Mouse (Mus musculus): ENCODE data around the gene Hdac4. TPM values are rescaled to one million over a fixed set of nuclear protein-coding genes. Genes with fewer than 3 reads are reported as not detected.

Gene Hdac4
- polyA plus RNA-seq, 1 experiment from 2014 or later, result 20.8 TPM

- Histone ChIP-seq H3K36me3 (replicated peaks) (peaks cover 9% of the 10 kb centered on the region; the same call in 1 of the 2 replicates), H3K27ac (replicated peaks) (no peak overlapping the region), H3K4me1 (peaks cover 52% of the 10 kb centered on the region), H3K4me3 (no peak overlapping the region), H3K27me3 (replicated peaks; ENCODE audit: low read depth, poor library complexity, severe bottlenecking) (no peaks in the 10 kb centered on the region), H3K9me3 (no peaks in the 10 kb centered on the region)
- 85% methylated on average over 6 of the region's 6 CpGs for WGBS
- no peak for DNase-seq (ENCODE audit: low spot score)
These were observed 20.2 kb downstream of the Hdac4 start for GRCm38 (mm10) chr1:92175266-92175665.

DNA sequence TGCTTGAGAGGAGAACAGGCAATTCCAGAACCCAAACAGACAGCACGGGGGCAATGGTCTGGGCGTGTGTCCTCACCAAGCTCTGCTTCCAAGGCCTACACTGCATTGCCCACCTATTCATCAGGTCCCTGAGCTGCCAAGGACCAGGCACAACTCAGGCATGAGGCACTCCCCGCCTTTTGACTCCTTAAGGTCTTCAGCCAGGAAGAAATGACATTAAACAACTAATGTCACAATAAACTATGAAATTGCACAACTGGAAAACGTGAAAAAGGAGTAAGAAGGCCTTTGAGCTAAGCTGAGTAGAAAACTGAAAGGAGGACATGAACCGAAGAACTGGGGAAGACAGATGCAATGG lies 20.6 kb downstream of the Hdac4 start:
- H3K36me3 ChIP-seq (replicated peaks), result peaks cover 9% of the 10 kb centered on the region; the same call in 1 of the 2 replicates
- H3K27me3 ChIP-seq (replicated peaks; ENCODE audit: low read depth, poor library complexity, severe bottlenecking), result no peaks in the 10 kb centered on the region
- peaks cover 55% of the 10 kb centered on the region for H3K4me1 ChIP-seq
- 85% methylated on average over 5 of the region's 5 CpGs for WGBS
- DNase-seq (ENCODE audit: low spot score), result no peak
- no peak overlapping the region for H3K4me3 ChIP-seq
- no peak overlapping the region for H3K27ac ChIP-seq (replicated peaks)
- no peaks in the 10 kb centered on the region for H3K9me3 ChIP-seq

GRCm38 (mm10) chr1:92174251-92174897 lies 21.1 kb downstream of the Hdac4 start:
- DNase-seq (ENCODE audit: low spot score), result no peak
- 79% methylated on average over 3 of the region's 3 CpGs for WGBS

DNA sequence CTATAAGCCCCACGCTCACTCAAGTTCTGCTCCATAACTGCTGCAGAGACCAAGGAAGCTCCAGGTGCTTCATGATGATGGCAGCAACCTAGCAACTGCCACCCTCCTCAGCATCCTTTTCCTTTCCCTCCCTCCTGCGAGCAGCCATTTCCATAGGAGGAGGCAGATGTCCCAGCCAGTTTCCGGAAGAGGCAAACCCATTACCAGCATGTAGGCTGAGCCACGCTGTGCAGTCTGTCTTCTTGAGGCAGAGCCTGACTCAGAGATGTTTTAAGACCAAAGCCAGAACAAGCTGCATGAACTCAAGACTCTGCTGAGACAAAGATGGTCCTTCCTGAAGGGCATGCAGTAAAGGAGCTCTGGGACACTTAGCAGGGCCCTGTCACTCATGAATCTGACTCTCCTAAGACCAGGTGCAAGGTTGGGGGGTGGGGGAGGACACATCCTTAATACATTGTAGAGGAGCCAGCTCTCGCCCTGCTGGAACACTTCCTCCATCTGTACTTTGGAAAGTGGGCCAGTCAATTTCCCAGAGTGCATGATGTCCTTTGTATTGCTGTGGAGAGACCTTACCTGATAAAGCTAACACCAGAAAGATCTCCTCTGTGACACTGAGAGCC lies 24.8 kb downstream of the Hdac4 start:
- DNase-seq (ENCODE audit: low spot score), result no peak
- WGBS, result 86% methylated on average over 5 of the region's 5 CpGs
- Histone ChIP-seq H3K27me3 (replicated peaks; ENCODE audit: low read depth, poor library complexity, severe bottlenecking) (no peaks in the 10 kb centered on the region), H3K36me3 (replicated peaks) (peaks cover 9% of the 10 kb centered on the region; the same call in 1 of the 2 replicates), H3K9me3 (no peaks in the 10 kb centered on the region), H3K4me1 (peaks cover 60% of the 10 kb centered on the region), H3K27ac (replicated peaks) (no peak overlapping the region), H3K4me3 (no peak overlapping the region)

More at GRCm38 (mm10) chr1:92174251-92174897, 21.1 kb downstream of the Hdac4 start:
- no peak overlapping the region for H3K27ac ChIP-seq (replicated peaks)
- H3K36me3 ChIP-seq (replicated peaks), result peaks cover 9% of the 10 kb centered on the region; the same call in 1 of the 2 replicates
- no peaks in the 10 kb centered on the region for H3K9me3 ChIP-seq
- no peaks in the 10 kb centered on the region for H3K27me3 ChIP-seq (replicated peaks; ENCODE audit: low read depth, poor library complexity, severe bottlenecking)
- H3K4me3 ChIP-seq, result no peak overlapping the region
- peaks cover 60% of the 10 kb centered on the region for H3K4me1 ChIP-seq

DNA sequence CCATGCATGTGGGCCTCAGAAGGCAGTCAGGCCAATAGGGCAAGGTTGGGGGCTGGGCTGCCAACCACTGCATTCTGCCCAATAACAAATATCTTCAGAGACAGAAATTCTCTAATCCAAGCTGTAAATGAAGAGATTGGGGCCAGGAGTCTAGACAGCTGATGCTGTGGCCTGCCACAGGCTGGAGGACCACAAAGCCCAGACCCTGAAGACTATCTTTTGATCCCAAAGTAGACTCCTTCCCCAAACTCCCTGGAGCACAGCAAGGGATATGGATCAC lies 25.8 kb downstream of the Hdac4 start:
- H3K36me3 ChIP-seq (replicated peaks), result peaks cover 9% of the 10 kb centered on the region; the same call in 1 of the 2 replicates
- no peaks in the 10 kb centered on the region for H3K9me3 ChIP-seq
- H3K4me3 ChIP-seq, result no peak overlapping the region
- peaks cover 53% of the 10 kb centered on the region for H3K4me1 ChIP-seq
- H3K27ac ChIP-seq (replicated peaks), result no peak overlapping the region
- no peak for DNase-seq (ENCODE audit: low spot score)
- H3K27me3 ChIP-seq (replicated peaks; ENCODE audit: low read depth, poor library complexity, severe bottlenecking), result no peaks in the 10 kb centered on the region

- Histone ChIP-seq H3K27ac (replicated peaks) (no peak overlapping the region), H3K36me3 (replicated peaks) (peaks cover 9% of the 10 kb centered on the region; the same call in 1 of the 2 replicates), H3K9me3 (no peaks in the 10 kb centered on the region), H3K4me3 (no peak overlapping the region), H3K4me1 (peaks cover 51% of the 10 kb centered on the region), H3K27me3 (replicated peaks; ENCODE audit: low read depth, poor library complexity, severe bottlenecking) (no peaks in the 10 kb centered on the region)
- no peak for DNase-seq (ENCODE audit: low spot score)
- WGBS, result 88% methylated on average over 4 of the region's 4 CpGs
These were observed 26.4 kb downstream of the Hdac4 start for GRCm38 (mm10) chr1:92168900-92169775.

- 92% methylated on average over 1 of the region's 1 CpGs for WGBS
- no peak for DNase-seq (ENCODE audit: low spot score)
These were observed 31.6 kb downstream of the Hdac4 start for GRCm38 (mm10) chr1:92163932-92164331.

GRCm38 (mm10) chr1:92159804-92160203 lies 35.7 kb downstream of the Hdac4 start:
- WGBS, result 89% methylated on average over 4 of the region's 4 CpGs
- no peak overlapping the region for H3K4me3 ChIP-seq
- H3K4me1 ChIP-seq, result no peaks in the 10 kb centered on the region

More at GRCm38 (mm10) chr1:92163932-92164331, 31.6 kb downstream of the Hdac4 start:
- Histone ChIP-seq H3K4me1 (peaks cover 21% of the 10 kb centered on the region), H3K27me3 (replicated peaks; ENCODE audit: low read depth, poor library complexity, severe bottlenecking) (no peaks in the 10 kb centered on the region), H3K36me3 (replicated peaks) (peaks cover 31% of the 10 kb centered on the region), H3K9me3 (no peaks in the 10 kb centered on the region), H3K4me3 (no peak overlapping the region), H3K27ac (replicated peaks) (no peak overlapping the region)

DNA sequence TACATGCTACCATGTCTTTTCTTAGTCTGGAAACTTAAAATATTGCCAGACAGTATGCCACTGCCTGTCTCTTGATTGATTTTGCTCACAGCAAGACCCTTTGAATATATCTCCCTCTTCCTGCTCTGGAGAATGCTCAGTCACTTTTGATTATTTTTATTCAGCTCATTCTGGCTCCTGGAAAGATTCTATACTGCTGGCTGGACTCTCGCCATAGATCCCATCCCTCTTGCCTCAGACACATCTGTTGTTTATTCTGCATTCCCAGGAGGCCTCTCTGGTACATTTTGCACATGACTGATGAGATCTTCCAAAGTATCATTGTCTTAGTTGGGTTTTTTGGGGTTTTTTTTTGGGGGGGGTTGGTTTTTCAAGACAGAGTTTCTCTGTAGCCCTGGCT lies 45.3 kb downstream of the Hdac4 start:
- peaks cover 45% of the 10 kb centered on the region for H3K36me3 ChIP-seq (replicated peaks)
- no peaks in the 10 kb centered on the region for H3K9me3 ChIP-seq
- 63% methylated on average over 1 of the region's 1 CpGs for WGBS
- no peak overlapping the region for H3K4me3 ChIP-seq
- no peaks in the 10 kb centered on the region for H3K27me3 ChIP-seq (replicated peaks; ENCODE audit: low read depth, poor library complexity, severe bottlenecking)
- H3K27ac ChIP-seq (replicated peaks), result no peak overlapping the region
- DNase-seq (ENCODE audit: low spot score), result no peak
- H3K4me1 ChIP-seq, result peaks cover 1% of the 10 kb centered on the region

More at GRCm38 (mm10) chr1:92159804-92160203, 35.7 kb downstream of the Hdac4 start:
- Histone ChIP-seq H3K27me3 (replicated peaks; ENCODE audit: low read depth, poor library complexity, severe bottlenecking) (no peaks in the 10 kb centered on the region), H3K27ac (replicated peaks) (no peak overlapping the region), H3K9me3 (no peaks in the 10 kb centered on the region), H3K36me3 (replicated peaks) (peaks cover 40% of the 10 kb centered on the region)
- DNase-seq (ENCODE audit: low spot score), result no peak

DNA sequence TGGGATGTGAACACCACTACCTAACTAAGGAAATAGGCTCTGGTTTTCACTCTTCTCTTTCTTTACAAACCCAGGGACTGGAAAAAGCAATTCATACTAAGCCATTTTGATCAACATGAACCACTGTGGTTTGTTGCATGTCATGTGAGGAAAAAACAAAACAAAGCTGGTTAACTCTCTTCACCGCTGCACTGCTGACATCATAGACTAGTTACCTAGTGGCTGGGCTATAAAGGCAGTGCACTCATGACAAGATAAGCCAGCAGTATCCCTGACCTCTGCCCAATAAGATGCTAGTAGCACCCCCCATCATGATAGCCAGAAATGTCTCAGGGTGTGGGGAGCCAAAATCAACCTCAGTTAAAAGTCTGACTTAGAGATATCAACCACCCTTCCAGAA lies 47.0 kb downstream of the Hdac4 start:
- Histone ChIP-seq H3K9me3 (no peaks in the 10 kb centered on the region), H3K27me3 (replicated peaks; ENCODE audit: low read depth, poor library complexity, severe bottlenecking) (no peaks in the 10 kb centered on the region), H3K4me3 (no peak overlapping the region), H3K27ac (replicated peaks) (no peak overlapping the region), H3K36me3 (replicated peaks) (peaks cover 40% of the 10 kb centered on the region), H3K4me1 (peaks cover 16% of the 10 kb centered on the region)
- WGBS, result 89% methylated on average over 1 of the region's 1 CpGs
- DNase-seq (ENCODE audit: low spot score), result no peak

- Histone ChIP-seq H3K27me3 (replicated peaks; ENCODE audit: low read depth, poor library complexity, severe bottlenecking) (no peaks in the 10 kb centered on the region), H3K4me1 (peaks cover 19% of the 10 kb centered on the region), H3K9me3 (no peaks in the 10 kb centered on the region), H3K36me3 (replicated peaks) (peaks cover 50% of the 10 kb centered on the region), H3K27ac (replicated peaks) (peak overlapping the region; percentile 54), H3K4me3 (no peak overlapping the region)
- WGBS, result 87% methylated on average over 6 of the region's 6 CpGs
- no peak for DNase-seq (ENCODE audit: low spot score)
These were observed 50.5 kb downstream of the Hdac4 start for GRCm38 (mm10) chr1:92144868-92145534.

DNA sequence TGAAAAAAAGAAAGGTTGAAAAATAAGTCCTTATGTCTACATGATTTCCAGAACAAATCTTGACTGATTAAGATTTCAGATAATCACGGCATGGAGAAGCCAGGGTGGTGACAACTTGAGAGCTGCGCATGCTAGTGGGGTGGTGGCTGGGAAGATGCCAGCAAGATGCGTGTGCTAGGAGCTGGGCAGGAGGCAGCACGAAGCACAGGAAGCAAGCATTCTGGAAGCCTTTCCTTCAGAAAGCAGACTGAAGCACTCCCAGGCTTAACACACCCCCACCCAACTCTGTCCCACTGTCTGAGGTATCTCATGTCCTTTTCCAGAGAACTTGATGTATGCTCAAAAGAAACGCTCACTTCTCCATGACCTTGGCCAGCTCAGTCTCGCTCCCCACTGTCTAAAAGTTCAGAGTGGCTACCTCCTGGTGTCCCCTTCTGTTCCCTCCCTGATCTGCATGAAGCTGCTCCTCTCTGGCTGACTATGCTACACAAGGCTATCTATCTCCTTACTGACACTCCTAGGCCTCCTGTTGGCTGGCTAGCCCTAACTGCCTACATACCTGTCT lies 52.1 kb downstream of the Hdac4 start:
- no peaks in the 10 kb centered on the region for H3K9me3 ChIP-seq
- H3K27ac ChIP-seq (replicated peaks), result no peak overlapping the region
- H3K4me1 ChIP-seq, result peaks cover 19% of the 10 kb centered on the region
- H3K27me3 ChIP-seq (replicated peaks; ENCODE audit: low read depth, poor library complexity, severe bottlenecking), result no peaks in the 10 kb centered on the region
- DNase-seq (ENCODE audit: low spot score), result no peak
- H3K4me3 ChIP-seq, result no peak overlapping the region
- peaks cover 64% of the 10 kb centered on the region for H3K36me3 ChIP-seq (replicated peaks)
- WGBS, result 91% methylated on average over 6 of the region's 6 CpGs
